Mouse (Mus musculus): ENCODE measurements at regions not wholly inside any gene's neighbourhood (a gene's known extent, or its start where the extent isn't known, plus 50 kb on each side); places are given as distances from the start of the nearest gene placed in this dataset.
"Not testable (repeated sequence)": the region's sequence is repeated elsewhere in the genome, so short reads cannot be mapped to it uniquely, and the experiment has no call there.

DNA sequence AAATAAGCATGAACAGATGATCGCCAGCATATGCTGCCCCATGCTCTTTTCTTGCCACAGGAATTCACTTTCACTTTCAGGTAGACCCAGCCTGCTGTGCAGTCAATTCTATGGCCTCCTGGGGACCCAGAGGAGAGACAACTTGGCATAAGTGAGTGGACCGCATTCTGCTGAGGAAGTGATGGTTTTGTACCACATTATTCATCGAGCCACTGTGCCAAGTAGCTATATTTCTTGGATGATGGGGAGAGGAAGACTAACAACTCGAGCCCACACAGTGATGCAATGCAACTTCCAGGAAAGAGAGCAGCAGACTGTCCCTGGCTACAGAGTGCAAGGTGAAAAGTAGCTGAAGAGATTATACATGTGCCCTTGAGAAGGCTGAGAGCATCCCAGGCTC, 515.8 kb upstream of the Kif18a start:
- DNase-seq (ENCODE audit: low read depth, low spot score) = no peak

GRCm38 (mm10) chr2:108766461-108766860, 514.1 kb upstream of the Kif18a start:
- no peak for DNase-seq (ENCODE audit: low read depth, low spot score)

- no peak for DNase-seq (ENCODE audit: low read depth, low spot score)
These were observed 510.2 kb upstream of the Kif18a start for GRCm38 (mm10) chr2:108770383-108770782.

DNA sequence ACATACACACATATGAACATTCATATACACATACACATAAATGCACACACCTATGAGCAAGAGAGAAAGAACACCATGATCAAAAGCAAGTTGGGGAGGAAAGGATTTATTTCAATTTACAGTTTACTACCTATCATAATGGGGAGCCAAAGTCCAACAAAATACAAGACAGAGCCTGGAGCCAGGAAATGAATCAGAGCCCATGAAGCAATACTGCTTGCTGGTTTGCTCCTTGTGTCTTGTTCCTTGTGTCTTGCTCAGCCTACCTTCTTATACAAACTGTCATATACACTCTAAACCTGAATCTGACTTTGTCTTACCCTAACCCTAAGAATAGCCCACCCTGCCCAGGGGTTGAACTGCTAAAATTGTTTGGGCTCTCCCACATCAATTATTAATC, 497.1 kb upstream of the Kif18a start:
- no peak for DNase-seq (ENCODE audit: low read depth, low spot score)

DNA sequence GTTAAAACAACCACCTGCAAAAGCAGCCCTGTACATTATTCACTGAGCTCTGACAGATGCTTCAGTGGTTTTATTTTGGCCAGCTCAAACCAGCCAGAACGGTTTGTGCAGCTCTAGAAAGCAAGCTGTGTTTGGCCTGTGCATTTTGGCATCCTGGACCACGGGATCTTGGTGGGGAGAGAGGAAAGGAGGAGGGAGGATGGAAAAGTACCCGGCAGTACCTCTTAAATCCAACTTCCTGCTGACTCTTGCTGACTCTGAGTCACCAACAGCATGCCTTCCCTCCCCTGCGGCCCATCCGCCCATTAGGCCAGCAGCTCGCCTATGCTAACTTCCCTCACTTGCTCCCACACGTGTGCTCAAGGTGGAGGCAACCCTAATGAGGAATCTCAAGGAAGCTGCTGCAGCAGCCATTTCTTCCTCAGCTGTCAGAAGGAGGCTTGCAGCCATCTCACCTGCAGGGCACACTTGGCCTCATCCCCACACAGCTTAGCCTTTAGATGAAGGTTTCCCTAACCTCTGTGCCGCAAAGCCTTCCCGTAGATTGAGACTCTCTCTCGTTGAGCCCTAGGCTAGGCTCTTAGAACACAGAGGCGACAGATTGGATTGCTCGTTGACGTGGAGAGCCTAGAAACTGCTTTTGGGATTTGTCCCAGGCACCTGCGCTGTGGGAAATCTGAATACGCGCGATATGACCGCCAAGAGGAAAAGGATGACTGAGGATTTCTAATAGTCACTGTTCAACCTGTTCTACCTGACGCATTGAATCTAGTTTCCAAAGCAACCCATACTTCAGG, 495.2 kb upstream of the Kif18a start:
- DNase-seq (ENCODE audit: low read depth, low spot score) = no peak

DNA sequence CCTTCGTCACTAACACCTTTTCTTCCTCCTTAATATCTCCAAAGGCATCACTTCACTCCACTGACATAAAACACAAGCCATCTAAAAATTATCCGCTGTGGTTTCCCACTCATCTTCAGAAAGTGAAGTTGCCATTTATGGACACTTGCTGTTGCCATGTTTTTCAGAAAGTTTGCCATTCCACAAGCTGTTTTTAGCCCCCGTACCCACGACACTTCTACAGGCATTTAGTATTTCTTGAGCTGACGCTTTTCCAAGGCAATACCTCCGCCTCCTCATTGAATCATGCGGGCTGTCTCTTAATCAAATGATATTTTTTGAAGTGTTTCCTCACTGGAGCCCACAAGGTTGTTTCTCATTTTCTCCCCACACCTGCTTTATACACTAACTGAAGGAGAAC, 491.4 kb upstream of the Kif18a start:
- DNase-seq (ENCODE audit: low read depth, low spot score) = no peak

DNA sequence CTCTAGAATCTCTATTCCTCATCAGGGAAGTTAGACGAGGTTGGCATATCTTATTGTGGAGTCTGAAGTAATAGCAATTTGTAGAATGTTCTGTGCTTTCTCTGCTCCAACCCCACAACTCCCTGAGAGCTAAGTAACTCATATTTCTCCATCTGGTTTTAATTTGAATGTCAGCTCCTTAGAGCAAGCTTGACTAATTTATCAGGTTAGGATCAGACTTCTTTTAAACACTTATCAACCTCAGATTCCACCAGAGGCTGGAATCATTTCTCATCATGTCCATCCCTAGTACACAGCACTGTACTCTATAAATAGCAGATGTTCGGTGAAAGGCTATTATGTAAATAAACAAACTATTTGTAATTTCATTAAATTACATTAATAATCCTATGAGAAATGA, 485.4 kb upstream of the Kif18a start:
- no peak for DNase-seq (ENCODE audit: low read depth, low spot score)

- DNase-seq (ENCODE audit: low read depth, low spot score) = no peak
These were observed 483.5 kb upstream of the Kif18a start for GRCm38 (mm10) chr2:108796816-108797581.

GRCm38 (mm10) chr2:108812367-108812766, 468.2 kb upstream of the Kif18a start:
- no peak for DNase-seq (ENCODE audit: low read depth, low spot score)

GRCm38 (mm10) chr2:108813040-108813566, 467.4 kb upstream of the Kif18a start:
- no peak for DNase-seq (ENCODE audit: low read depth, low spot score)

- DNase-seq (ENCODE audit: low read depth, low spot score) = no peak
These were observed 464.0 kb upstream of the Kif18a start for GRCm38 (mm10) chr2:108816579-108816978.

DNA sequence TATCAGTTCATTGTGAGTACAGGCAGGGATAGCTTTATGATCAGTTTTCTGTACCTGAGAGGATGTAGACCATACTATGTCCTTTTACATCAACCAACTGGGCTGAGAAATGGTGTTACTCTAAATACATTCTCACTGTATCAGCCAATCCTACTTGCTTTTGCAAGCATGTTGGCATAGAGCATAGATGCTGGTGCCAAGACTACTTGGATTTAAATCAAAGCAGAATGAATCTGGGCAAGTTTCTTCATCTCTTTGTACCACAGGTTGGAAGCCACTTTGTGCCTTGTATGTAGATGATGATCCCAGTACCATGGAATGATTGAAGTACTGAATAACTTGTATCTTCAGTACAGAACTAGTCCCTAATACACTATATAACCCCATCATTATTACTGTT, 456.5 kb upstream of the Kif18a start:
- no peak for DNase-seq (ENCODE audit: low read depth, low spot score)

DNA sequence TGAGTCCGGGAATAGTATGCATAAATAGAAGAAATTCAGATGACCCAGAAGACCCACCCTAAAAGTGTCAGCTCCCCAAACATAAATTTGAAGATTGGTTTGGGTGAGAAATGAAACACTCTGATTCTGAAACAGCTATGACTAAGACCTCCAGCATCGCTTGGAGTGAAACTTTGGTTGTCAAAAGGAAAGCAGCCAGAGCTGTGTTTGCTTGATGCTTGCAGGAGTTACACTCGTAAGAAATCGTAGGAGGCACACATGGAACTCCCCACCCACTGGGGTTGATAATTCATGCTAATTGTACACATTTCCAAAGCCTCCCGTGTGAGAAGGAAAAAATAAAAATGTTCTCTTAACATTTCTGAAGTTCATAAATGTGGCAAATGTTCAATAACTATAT, 454.6 kb upstream of the Kif18a start:
- DNase-seq (ENCODE audit: low read depth, low spot score) = no peak

GRCm38 (mm10) chr2:108827106-108827838, 453.3 kb upstream of the Kif18a start:
- no peak for DNase-seq (ENCODE audit: low read depth, low spot score)

- no peak for DNase-seq (ENCODE audit: low read depth, low spot score)
These were observed 452.4 kb upstream of the Kif18a start for GRCm38 (mm10) chr2:108827974-108828700.

DNA sequence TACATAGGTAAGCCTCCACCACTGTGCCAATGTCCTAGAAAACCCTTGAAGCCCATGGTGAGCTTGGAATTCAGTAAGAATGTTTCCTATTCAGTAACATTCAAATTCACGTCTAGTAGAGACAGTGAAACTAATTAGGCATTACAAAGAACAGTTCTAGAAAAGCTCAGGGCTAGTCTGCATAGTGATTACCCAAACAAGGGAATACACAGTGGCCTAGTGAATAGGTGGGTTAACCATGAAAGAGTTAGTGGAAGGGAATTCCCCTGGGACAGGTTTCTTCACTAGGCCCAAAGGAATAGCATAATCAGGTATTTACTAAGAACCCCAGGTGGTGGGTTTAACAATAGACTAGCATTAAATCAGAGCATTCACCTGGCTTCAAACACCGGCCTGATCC, 436.7 kb upstream of the Kif18a start:
- not testable (repeated sequence) for DNase-seq (ENCODE audit: low read depth, low spot score)

GRCm38 (mm10) chr2:108848051-108848450, 432.5 kb upstream of the Kif18a start:
- no peak for DNase-seq (ENCODE audit: low read depth, low spot score)

DNA sequence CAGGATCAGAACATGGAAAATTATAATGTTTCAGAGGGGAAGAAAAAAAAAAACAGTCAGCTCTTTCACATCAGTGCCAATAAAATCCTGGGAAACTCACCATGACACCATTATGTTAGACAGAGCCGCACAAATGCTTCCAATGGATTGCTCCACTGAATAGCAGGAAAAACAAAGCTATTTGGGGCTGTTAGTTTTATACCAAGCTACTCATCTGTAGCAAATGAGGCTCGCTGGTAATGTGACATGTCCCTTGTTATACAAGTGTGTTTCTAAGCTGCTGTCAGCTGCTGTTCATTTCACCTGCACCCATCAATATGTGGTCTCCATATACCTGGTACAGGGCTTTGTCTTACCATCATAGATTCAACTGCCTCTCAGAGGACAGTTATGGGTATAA, 426.1 kb upstream of the Kif18a start:
- no peak for DNase-seq (ENCODE audit: low read depth, low spot score)

DNA sequence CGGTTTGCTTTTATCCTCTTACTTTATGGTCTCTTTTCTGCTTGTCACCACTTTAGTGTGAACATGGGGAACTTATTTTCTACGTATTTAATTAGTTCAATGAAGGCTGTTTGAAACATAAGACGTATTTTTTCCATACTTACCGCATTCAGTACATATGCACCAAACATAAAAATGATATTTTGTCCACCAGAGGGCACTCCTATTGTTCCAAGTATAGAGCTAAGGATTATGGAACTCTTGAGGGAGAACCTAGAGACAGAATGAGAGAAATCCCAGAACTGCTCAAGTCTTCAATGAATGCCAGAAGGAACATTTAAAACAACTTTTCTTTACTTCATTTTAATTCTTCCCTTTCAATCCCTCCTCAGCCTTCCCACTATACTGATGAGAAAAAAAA, 403.4 kb upstream of the Kif18a start:
- DNase-seq (ENCODE audit: low read depth, low spot score) = no peak

DNA sequence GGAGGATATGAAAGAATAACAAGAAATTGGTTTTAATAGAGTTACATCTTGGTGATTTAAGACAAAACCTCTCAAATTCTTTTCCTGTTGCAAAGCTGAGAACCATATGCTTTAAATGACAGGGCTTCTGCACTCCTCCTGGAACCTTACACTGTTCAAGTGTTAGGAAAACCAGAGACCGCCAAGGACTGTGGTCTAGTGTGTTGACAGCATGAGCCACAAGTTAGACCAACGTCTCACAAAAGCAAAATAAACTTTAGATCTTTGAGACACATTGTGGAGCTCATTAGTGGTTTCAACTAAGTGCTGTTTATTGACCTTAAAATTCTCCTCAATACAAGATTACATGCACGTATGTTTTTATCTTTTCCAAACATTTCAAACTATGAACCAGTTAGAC, 402.9 kb upstream of the Kif18a start:
- DNase-seq (ENCODE audit: low read depth, low spot score) = no peak

- DNase-seq (ENCODE audit: low read depth, low spot score) = no peak
These were observed 376.3 kb upstream of the Kif18a start for GRCm38 (mm10) chr2:108904121-108904733.

All from A20 (cell line).